Mouse (Mus musculus): Measurements from ENCODE around the gene Rasal3. TPM values are rescaled to one million over a fixed set of nuclear protein-coding genes. Genes with fewer than 3 reads are reported as not detected.

Rasal3 gene
- total RNA-seq, 2 experiments from 2014 or later, result 0.52 to 0.67 TPM

DNA sequence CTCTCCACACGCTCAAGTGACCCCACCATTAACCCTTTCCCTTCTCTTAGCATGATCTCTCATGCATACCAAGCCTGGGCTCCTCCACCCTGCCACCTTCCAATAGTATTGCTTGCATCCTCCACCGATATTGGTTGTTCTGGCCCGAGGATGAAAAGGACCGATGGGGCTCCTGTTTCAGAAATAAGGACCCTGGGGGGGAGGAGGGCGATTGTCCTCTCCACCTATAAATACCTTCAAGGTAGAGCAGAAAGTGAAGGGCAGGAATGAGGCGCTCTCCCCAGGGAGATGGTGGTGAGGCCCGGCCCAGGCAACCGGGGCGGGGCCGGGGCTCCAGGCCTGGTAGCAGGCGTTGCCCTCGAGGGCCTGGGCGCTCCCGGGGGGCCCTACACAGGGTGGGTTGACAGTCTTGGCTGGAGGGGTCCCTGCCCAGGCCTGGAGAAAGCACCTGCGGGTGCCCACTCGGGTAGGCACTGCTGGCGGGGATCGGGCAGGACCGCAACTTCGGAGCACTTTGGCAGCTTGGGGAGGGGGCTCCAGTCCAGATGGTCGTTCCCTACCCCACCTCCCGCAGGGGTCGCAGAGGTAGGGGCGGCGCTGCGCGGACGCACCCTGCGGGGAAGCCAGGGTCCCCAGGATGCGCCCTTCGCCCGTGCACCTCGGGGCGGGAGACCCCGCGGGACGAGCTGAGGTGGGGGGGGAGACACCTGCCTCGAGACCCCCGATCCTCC is 14.8 kb downstream of the Rasal3 start:
- peak; percentile 45 for DNase-seq

DNA sequence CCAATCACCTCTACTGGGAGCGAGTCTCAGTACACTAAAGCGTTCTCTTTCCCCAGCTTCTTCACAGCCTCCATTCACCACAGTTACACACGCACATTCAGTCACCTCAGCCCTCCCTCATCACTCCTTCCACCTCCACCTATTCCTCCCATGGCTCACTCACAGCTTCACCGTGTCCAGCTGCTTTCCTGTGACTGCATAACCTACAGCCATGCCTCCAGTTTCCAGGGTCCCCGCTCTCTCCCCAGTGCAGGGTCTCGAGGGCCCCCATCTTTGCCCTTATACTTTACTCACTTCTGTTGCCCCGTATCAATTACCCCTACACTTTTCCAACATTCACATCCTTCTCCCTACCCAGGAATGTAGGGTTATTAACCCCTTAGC is 15.4 kb downstream of the Rasal3 start:
- DNase-seq, result no peak

DNA sequence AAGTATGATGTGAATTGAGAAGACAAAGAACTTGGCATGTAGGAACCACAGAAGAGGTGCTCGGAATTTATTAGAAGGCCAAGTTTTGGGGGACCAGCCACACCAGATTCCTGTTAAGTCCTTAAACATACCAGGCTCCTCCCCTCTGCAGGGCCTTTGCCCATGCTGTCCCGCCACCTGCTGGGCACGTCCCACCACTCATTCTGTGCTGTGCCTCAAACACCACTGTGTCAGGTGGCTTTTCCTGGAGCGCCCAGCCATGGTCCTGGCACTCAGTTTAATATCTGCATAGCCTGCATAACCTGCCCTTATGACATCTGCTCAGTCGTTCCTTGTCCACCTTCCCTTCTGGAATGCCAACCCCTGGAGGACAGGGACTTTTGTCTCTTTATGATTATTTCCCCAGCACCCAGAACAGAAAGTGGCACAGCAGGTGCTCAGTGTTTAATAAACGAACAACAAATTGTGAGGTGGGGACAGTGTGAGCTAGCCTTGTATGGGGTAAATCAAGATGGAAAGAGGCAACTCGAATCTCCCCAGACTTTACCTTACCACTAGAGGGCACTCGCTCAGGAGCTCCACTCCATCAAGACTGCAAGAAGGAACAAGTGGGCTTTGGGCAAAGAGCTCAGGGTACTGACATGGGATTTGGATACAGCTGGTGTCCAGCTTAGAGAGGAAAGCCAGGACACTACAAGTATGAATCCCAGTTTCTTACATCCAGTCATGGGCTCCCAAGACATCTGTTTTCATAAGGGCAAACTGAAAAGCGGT is 16.5 kb downstream of the Rasal3 start:
- no peak for DNase-seq

DNA sequence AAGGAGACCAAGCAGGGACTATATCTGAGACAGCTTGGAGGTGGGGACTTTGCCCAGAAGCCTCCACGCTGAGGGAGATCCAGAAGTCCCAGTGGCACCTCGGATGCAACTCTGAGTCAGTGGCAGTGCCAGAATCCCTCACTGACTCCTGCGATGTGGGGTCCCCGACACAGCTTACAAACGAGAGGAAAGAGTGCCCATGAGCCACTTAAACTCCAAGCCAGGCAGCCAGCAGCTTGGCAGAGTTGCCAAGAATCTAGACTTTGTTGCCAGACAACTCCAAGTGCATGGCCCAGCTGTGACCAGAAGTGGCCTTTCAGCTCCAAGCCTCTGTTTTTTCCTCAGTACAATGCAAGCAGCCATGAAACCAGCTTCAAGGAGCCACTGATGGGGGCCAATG is 19.7 kb downstream of the Rasal3 start:
- no peak for DNase-seq

GRCm38 (mm10) chr17:32382576-32382975 is 20.8 kb downstream of the Rasal3 start:
- no peak for DNase-seq

- no peak for DNase-seq
These were observed 24.6 kb downstream of the Rasal3 start for GRCm38 (mm10) chr17:32378786-32379185.

DNA sequence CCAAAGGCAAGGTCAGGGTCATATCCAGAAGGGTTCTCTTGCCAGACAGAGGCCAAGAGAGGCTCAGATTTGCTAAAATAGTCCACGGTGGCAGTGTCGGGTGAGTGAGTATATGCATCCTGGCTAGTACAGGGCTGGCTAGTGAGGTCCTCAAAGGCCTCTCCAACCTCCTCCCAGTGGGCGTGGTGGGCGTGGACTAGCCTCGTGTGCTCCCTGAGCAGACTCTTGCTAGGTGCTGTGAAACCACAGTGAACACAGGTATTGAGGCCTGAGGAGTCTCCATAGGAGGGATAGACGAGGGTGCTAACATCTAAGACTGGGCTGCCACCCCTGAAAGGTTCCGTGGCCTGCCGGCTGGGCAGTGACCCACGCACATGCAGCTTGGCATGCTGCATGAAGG is 26.2 kb downstream of the Rasal3 start:
- DNase-seq, result no peak

DNA sequence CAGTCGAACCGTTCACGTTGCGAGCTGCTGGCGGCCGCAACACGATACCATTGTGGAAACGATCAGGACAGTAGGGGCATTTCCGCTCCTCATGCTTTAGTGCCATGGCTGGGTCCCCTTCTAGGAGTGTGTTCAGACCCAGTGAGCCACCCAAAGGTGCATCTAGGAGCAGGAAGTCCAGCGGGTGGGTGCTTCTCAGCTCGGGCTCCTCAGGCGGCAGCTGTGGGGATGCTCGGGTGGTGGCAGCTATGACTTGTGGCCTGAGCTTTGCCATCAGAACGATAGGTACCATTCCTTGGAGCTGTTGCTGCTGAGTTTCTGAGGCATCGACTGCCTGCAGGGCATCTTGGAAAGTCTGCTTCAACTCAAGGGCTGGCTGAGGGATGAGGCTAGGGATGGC is 26.9 kb downstream of the Rasal3 start:
- DNase-seq, result no peak

DNA sequence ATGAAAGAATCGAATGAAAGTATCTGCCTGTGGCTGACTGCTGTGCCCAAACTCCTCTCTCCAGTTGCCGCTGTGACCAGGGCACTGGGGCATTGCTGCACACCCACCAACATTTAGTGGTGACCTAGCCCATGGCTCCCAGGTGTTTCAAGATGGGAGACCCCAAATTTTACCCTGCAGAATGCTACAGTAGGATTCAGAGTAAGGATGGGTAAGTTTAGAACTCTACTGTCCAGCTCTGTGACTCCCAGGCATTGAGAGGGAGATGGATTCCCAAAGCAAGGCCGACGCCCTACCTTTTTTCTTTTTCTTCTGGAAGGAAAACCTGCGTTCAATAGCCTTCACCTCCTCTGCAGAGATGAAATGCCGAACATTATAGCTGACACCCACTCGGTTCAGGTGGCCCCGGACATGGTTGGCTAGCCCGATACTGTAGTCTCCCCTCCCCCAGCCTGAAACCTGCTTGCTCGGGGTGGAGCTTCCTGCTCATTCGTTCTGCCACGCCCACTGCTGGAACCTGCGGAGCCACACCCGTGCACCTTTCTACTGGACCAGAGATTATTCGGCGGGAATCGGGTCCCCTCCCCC is 34.3 kb downstream of the Rasal3 start:
- DNase-seq, result no peak

- DNase-seq, result no peak
These were observed 35.7 kb downstream of the Rasal3 start for GRCm38 (mm10) chr17:32367706-32368105.

- no peak for DNase-seq
These were observed 38.1 kb downstream of the Rasal3 start for GRCm38 (mm10) chr17:32365296-32365695.

DNA sequence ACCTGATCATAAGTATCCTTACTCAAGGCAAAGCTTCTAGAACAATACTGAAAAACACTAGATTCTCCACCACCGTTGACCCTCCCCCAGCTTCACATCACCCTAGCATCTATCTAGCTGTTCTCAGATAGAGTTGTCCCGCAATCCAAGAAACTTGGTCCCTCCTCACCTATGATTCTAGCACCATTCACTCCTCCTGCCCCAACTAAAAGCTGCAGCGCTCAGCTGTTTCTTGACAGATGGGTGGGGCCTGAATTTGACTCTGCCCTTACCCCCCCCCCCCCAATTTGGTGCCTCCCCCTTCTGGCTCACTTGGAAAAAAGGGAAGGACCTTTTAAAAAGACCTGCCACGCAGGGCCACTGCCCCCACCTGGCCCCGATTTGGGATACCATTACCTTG is 38.5 kb downstream of the Rasal3 start:
- no peak for DNase-seq

DNA sequence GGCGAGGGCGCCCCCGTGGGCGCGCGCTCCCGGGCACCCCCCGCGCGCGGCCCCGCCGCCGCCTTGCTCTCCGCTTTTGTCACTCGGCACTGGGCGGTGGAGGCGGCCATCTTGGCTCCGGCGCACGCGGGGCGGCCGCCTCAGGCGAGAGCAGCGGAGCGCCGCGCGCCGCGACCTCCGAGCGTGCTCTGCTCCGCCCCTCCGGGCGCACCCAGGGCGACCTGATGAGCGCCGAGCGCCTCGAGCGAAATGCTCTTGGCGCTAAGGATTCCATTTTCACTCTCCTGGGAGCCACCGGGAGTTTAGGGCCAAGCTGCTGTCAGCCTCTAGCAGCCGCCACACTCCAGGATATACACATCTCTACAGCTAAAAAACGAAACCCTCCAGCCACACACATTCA is 39.1 kb downstream of the Rasal3 start:
- peak; percentile 93 for DNase-seq

DNA sequence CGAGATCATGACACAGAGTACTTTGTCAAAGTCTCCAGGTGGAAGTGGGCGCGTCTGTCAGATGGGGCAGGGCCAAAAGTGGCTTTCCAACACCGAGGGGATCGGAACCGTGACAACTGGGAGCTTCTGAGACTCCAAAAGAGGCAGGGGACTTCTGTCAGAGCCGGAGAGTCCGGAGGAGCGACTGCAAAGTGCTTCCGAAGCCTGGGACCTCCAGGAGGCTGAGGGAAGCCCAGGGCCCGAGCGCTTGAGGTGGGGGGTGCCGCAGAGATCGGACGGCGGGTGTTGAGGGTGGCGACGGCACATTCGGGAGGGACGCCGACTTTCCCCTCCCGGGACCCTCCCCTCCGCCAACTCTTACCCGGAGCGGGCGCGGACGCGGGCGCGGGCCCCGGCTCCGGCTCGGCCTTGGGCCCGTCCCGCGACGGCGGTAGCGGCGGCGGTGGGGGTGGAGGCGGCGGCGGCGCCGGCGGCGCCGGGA is 39.5 kb downstream of the Rasal3 start:
- no peak for DNase-seq

- no peak for DNase-seq
These were observed 40.7 kb downstream of the Rasal3 start for GRCm38 (mm10) chr17:32362686-32363085.

- no peak for DNase-seq
These were observed 43.5 kb downstream of the Rasal3 start for GRCm38 (mm10) chr17:32359928-32360327.

DNA sequence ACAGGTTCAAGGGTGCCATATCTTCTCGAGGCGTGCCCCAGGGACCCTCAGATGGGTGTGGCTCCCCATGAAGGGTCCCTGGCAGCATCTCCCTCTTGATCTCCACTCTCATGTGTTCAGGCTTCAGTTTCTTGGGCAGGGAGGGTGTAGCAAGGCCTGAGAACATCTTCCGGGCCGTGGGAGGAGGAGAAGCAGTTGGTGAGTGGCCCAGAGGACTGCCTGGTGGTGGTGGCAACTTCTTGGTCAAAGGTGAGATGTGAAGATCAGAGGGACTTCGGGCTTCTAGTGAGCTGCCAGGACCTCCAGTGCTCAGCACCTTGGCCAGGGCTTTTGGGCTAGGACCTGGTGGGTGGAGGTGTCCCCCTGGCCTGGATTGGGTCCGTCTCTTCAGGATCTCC is 44.4 kb downstream of the Rasal3 start:
- no peak for DNase-seq

DNA sequence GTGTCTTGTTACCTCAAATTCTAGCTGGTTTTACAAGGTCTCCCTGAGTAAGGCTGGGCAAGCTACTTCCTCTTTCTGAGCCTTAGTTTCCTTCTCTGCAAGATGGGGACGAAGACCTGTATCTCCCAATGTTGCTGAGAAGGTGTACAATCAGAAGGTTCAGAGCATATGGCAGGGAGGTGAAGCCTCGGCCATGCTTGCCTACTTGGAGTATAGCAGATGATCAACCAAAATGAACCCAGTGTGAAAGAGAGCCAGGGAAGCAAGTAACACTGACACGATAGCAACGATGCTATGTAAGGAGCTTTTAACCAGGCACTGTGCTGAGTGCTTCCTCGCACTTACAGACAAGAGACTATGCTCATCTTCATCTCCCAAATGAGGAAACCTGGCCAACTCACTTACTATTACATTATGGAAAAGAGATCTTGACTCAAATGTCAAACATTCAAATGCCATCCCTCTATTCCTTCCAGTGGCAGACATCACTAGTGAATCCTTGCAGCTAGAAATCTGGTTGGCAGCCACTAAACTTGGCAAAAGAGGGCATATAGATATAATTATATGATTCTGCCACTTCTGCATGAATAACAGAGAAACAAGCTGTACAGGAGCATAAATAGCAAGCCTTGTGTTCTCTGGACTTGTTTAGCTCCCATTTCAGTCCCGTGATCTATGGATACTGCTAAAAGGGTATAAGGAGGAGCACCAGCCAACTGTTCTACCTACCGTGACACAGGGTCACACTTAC is 45.0 kb downstream of the Rasal3 start:
- DNase-seq, result no peak

DNA sequence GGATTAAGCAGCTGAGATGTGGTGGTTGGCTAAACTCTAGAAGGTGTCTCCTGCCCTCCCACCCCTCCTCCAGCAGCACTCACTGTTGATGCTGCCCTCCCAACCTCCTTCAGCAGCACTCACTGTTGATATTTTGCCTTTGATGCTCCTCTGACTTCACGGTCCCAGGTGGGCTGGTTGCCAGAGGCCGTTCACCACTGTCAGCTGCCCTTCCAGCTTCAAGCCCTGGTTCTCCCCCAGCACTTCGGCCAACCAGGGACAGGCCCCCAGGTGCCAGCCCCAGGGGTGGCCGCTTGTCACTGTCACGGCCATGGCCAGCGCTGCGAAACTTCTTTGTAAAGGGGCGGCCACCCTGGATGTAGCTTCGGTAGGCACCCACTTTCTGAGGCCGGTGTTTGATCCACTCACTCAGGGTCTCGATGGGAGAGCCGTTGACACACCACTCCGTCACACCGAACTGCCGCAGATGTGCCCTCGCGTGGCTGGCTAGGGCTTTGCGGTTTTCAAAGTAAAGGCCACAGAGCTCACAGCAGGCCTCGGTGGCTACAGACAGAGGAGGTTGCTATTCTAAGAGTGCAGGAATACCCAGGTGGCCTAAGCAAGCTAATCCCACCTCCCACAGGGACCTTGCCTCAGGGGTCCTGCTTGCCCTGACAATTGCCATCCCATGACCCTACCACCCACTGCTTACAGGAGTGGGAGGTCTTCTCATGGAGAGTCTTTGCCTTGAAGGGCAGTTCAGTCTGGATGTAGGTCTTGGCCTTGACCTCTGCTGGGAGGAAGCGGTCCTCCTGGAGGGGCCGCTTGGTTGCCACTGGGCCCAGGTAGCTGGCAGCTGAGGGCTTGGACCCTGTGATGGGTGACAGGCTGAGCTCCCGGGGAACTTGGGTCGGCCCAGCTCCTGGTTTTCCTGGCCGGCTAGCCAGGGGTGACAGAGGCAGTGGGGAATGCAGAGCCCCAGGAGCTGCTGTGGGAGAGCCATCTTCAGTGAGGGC is 46.3 kb downstream of the Rasal3 start:
- DNase-seq, result no peak

DNA sequence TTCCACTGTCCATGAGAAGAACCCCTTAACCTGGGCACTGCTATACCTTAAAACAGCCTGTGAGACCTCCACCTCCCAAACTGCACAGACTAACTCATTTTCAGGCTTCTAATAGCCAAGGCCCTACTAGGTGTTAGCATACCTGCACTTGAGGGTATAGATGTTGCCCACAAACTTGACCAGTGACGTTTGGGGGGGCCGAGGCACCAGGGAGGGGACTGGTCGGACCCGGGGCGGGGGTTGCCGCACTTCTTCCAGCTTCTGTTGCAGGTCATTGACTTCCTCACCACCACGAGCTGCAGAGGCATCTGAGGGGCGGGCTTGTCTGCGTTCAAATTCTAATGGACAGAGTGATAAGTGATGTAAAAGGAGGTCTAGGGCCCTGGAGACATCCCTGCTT is 47.1 kb downstream of the Rasal3 start:
- DNase-seq, result no peak

DNA sequence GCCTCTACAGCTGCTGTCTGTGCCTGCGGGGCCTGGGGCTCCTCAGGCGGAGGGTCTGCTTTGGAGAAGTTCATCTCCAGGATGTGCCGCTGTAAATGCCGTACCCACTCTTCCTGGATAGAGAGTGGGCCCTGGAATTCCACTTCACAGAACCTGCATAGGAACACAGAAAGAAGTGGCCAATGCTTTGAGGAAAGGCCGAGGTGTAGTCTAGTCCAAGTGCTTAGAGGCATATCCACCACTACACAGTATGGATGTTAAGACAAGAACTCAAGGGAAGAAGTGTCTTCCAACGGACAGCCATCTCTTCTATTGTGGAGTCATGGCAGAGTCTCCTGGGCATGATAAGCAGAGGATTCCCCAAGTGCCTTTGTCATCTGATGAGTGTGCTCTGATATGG is 48.4 kb downstream of the Rasal3 start:
- DNase-seq, result no peak

- DNase-seq, result no peak
These were observed 49.2 kb downstream of the Rasal3 start for GRCm38 (mm10) chr17:32354211-32354610.
